15 mouse cellular contexts compared by ENCODE assay signal in the genomic region with DNA sequence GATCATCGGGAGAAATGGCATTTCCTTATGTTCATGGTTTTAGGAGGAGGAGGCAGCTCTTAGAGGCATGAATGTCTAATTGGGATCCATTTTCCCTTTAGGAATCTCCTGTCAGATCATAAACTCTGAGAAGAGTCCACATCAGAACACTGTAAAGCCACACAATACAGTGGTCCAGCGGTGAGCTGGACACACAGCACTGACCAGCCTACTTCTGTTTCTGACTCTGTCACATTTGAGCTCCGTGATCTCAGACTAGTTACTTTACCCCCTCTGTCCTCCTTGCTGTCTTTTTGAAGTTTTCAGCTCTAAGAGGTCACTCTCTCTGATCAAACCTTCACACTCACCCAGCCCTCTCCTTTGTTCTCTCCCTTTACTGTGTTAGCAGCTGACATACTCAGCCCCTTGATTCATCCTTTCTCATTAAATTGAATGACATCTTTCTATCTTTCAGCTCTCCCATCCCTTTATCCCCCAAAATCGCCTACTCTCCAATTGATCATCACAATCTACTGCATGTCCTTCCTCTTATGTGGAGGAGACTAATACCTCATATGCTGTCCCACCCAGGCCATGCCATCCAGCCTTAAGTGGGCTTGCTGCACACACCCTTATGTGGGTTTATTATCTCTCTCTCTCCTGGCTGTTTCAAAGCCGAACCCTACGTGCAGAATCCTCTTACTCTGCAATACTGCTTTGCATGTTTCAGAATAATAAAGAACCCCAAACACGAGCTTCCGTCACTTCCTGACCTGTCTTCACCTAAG. TPM values are rescaled to one million over a fixed set of nuclear protein-coding genes. Genes with fewer than 3 reads are reported as not detected.
"Had no signal": no experiment of that assay in that cellular context is flagged by ENCODE, and none has a peak within 500 bp of the region (broad histone marks: within the 10 kb centered on the region; RNA-seq: fewer than 3 reads in every experiment).

No protein-coding gene starts in this region.

- H3K4me2 ChIP-seq: limb, embryonic 12.5 days; liver, embryonic 13.5 days; lung, embryonic 15.5 days; neural tube, embryonic 13.5 days had no signal

- H3K4me1 ChIP-seq: limb, embryonic 12.5 days; liver, embryonic 13.5 days; lung, embryonic 15.5 days; neural tube, embryonic 13.5 days had no signal

- H3K27ac ChIP-seq: layer of hippocampus, adult 2 months; limb, embryonic 12.5 days; liver, embryonic 13.5 days; lung, embryonic 15.5 days; macrophage; neural tube, embryonic 13.5 days; stomach, postnatal 0 days had no signal

- H3K9me3 ChIP-seq: liver, embryonic 13.5 days; lung, embryonic 15.5 days; neural tube, embryonic 13.5 days had no signal

- H3K36me3 ChIP-seq: limb, embryonic 12.5 days; liver, embryonic 13.5 days; lung, embryonic 15.5 days; neural tube, embryonic 13.5 days had no signal

- H3K27me3 ChIP-seq: limb, embryonic 12.5 days; liver, embryonic 13.5 days; lung, embryonic 15.5 days; neural tube, embryonic 13.5 days had no signal

- ATAC-seq: liver, postnatal 0 days had no signal

- H3K4me3 ChIP-seq: layer of hippocampus, adult 2 months; limb, embryonic 12.5 days; liver, embryonic 13.5 days; lung, embryonic 15.5 days; neural tube, embryonic 13.5 days had no signal

- DNase-seq: kidney, adult 18-20 months; kidney, postnatal 10 days; kidney, postnatal 4 days; liver; liver, embryonic 13.5 days; liver, postnatal 0 days; lung, postnatal 14 days; right cerebral cortex, postnatal 25 days; thymus, postnatal 4 days had no signal

- H3K9ac ChIP-seq: limb, embryonic 12.5 days; liver, embryonic 13.5 days; liver, postnatal 0 days; lung, embryonic 15.5 days; neural tube, embryonic 13.5 days had no signal

RNA-seq across cellular contexts. Expression of gene Car8, which starts 51.7 kb away (rescaled TPM):
- polyA plus RNA-seq: macrophage had no signal
